Mouse (Mus musculus): Measurements from ENCODE around the gene Cdc14a.

GRCm38 (mm10) chr3:116450741-116451140 is 26.9 kb upstream of the Cdc14a start:
- no peak for TF ChIP-seq CTCF (IDR thresholded peaks at IDR 0.05; ENCODE audit: extremely low read depth, insufficient read depth, low read length)
- TF ChIP-seq POLR2A (IDR thresholded peaks at IDR 0.05; ENCODE audit: extremely low read depth, insufficient read depth, low read length), result no peak
